Mouse (Mus musculus) hindbrain, embryonic 16.5 days (tissue): ENCODE data around the gene C2cd4b. TPM values are rescaled to one million over a fixed set of nuclear protein-coding genes. Genes with fewer than 3 reads are reported as not detected.

ENCODE experiments used
- ATAC-seq: fragments of 200-750 bp; cut with Nextera tagmentation; 2 replicates; pipeline ENCODE4 v1.8.0; 2017; ENCODE audit warnings: moderate TSS enrichment, moderate library complexity
- H3K27ac ChIP-seq: fragments of 300-500 bp; sonication (generic); 2 replicates; pipeline ENCODE4 v1.5.1; 2014; ENCODE audit warnings: low read depth, mild to moderate bottlenecking, control low read depth, low read length, moderate library complexity
- H3K27me3 ChIP-seq: fragments of 300-500 bp; sonication (generic); replicated peaks from 2 replicates; pipeline ENCODE4 v1.6.1; 2014; ENCODE audit warnings: low read length; ENCODE audit not compliant: control insufficient read depth, insufficient read depth
- H3K36me3 ChIP-seq: fragments of 300-500 bp; sonication (generic); 2 replicates; pipeline ENCODE4 v1.6.1; 2014; ENCODE audit warnings: mild to moderate bottlenecking, low read length, moderate library complexity, mixed read lengths; ENCODE audit not compliant: control insufficient read depth, insufficient read depth
- H3K4me1 ChIP-seq: fragments of 300-500 bp; sonication (generic); 2 replicates; pipeline ENCODE4 v1.6.1; 2014; ENCODE audit warnings: low read depth, low read length; ENCODE audit not compliant: control insufficient read depth, insufficient read depth
- H3K4me2 ChIP-seq: fragments of 300-500 bp; sonication (generic); 2 replicates; pipeline ENCODE4 v1.6.1; 2014; ENCODE audit warnings: mild to moderate bottlenecking, low read length, control low read depth, moderate library complexity
- H3K4me3 ChIP-seq: fragments of 300-500 bp; sonication (generic); 2 replicates; pipeline ENCODE4 v1.5.1; 2014; ENCODE audit warnings: mild to moderate bottlenecking, low read length, control low read depth, moderate library complexity
- H3K9ac ChIP-seq: fragments of 300-500 bp; sonication (generic); 2 replicates; pipeline ENCODE4 v1.6.1; 2014; ENCODE audit warnings: low read depth, mild to moderate bottlenecking, control low read depth, low read length, moderate library complexity
- H3K9me3 ChIP-seq: fragments of 300-500 bp; sonication (generic); 2 replicates; pipeline ENCODE4 v1.6.1; 2014; ENCODE audit warnings: mild to moderate bottlenecking, low read length, moderate library complexity; ENCODE audit not compliant: control insufficient read depth
- WGBS: fragments of 180-500 bp; shearing (Covaris S2); extraction: QIAGEN DNeasy Blood & Tissue Kit; methylation state at CpG from one replicate; pipeline ENCODE4 v1.1.7; 2014; 5-methylcytosine and 5-hydroxymethylcytosine counted together
- polyA plus RNA-seq: library from polyadenylated mRNA; unstranded; fragments of >200 nt; fragmentation: Nextera tagmentation; extraction: Ambion mirVana; gene quantifications from 2 replicates; pipeline ENCODE4 v1.2.1, GENCODE M21; 2015

Gene C2cd4b
- polyA plus RNA-seq, 1 experiment from 2014 or later: 0.34 TPM

DNA sequence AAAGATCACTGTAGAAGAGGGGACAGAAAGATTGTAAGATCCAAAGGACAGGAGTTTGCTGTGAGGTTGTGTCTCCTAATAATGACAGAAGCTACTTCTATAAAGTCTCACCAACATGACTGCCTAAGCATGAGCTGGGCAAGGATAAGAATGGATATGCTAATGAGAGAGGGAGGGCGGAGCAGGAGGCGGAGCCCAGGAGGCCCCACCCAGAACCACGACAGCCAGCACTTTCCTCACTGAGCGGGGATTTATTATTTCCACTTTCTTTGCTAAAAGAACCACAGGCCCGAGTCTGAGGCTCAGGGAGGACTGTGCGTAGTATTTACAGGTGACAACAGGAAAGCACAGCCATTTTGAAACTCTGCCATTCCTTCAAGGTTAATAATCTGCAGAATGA, 28.4 kb downstream of the C2cd4b start:
- 52% methylated on average over 6 of the region's 6 CpGs for WGBS
- Histone ChIP-seq H3K9ac (no peak overlapping the region), H3K27me3 (no peaks in the 10 kb centered on the region), H3K36me3 (no peaks in the 10 kb centered on the region), H3K4me3 (no peak overlapping the region), H3K9me3 (no peaks in the 10 kb centered on the region; the same call in 1 of the 2 replicates), H3K4me1 (no peaks in the 10 kb centered on the region), H3K4me2 (no peak overlapping the region), H3K27ac (no peak overlapping the region)
- ATAC-seq: no peak

DNA sequence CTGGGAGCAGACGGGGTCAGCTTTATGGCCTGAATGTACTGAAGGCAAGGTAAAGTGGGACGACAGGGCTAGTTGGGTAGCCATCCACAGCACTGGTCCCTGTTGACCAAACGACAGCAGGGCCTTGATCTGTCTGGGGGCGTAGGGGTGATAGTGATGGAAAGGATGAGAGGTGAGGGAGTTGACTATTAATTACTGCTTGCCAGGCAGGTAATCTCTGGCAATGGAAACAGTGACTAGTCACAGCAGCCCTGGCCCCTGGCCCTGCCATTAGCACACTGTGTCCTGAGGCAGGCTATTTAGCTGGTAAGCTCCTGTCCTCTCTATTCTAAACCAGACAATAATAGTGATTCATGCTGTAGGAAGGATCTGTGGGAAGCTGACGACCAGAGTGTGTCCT, 33.2 kb downstream of the C2cd4b start:
- Histone ChIP-seq H3K9ac (no peak overlapping the region), H3K27ac (no peak overlapping the region), H3K4me2 (no peak overlapping the region), H3K4me1 (peaks cover 12% of the 10 kb centered on the region), H3K4me3 (no peak overlapping the region), H3K9me3 (no peaks in the 10 kb centered on the region), H3K27me3 (no peaks in the 10 kb centered on the region), H3K36me3 (no peaks in the 10 kb centered on the region)
- WGBS: 69% methylated on average over 5 of the region's 5 CpGs
- ATAC-seq: no peak

DNA sequence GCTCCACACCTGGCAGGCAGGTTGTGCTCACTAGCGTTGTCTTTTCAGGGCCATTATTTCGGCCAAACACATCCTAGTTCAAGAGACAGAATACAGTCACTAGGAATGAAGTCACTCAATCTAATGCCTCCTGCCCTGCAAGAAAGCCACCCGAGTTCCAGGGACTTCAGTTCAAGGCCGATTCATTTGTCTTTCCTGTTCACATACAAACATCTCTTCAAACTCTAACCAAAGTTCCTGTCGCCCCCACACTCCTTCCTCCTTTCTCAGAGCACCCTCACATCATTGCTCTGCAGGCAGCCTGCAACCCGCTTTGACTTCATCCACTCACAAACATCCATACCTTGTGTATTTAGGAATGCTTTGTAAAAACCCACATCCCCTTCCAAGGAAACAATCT, 34.3 kb downstream of the C2cd4b start:
- Histone ChIP-seq H3K27ac (no peak overlapping the region), H3K4me2 (no peak overlapping the region), H3K9ac (no peak overlapping the region), H3K4me1 (peaks cover 12% of the 10 kb centered on the region), H3K36me3 (no peaks in the 10 kb centered on the region), H3K4me3 (no peak overlapping the region), H3K27me3 (no peaks in the 10 kb centered on the region), H3K9me3 (no peaks in the 10 kb centered on the region)
- no peak for ATAC-seq
- 83% methylated on average over 6 of the region's 6 CpGs for WGBS

DNA sequence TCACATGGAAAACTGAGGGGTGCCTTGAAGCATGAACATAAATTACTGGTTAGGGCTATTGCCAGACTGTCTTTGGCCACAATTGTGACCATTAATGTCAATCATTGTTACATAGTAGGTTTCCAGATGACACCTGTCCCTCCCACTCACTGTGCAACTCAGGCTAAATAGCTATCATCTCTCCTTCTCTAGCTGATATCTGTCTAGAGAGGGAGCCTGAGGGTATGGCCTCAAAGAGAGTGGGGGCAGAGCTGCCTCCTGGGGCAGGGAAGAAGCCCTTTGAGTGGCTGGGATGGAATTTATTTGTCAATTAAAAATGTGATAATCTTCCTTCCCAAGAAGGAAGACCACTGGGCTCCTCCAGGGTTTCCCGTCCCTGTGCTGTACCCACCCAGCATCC, 35.0 kb downstream of the C2cd4b start:
- H3K9ac ChIP-seq: no peak overlapping the region
- H3K4me3 ChIP-seq: no peak overlapping the region
- WGBS: 43% methylated on average over 1 of the region's 1 CpGs
- ATAC-seq: no peak
- H3K27me3 ChIP-seq: no peaks in the 10 kb centered on the region
- H3K27ac ChIP-seq: no peak overlapping the region
- H3K4me2 ChIP-seq: no peak overlapping the region
- peaks cover 12% of the 10 kb centered on the region for H3K4me1 ChIP-seq
- no peaks in the 10 kb centered on the region for H3K36me3 ChIP-seq
- H3K9me3 ChIP-seq: no peaks in the 10 kb centered on the region

DNA sequence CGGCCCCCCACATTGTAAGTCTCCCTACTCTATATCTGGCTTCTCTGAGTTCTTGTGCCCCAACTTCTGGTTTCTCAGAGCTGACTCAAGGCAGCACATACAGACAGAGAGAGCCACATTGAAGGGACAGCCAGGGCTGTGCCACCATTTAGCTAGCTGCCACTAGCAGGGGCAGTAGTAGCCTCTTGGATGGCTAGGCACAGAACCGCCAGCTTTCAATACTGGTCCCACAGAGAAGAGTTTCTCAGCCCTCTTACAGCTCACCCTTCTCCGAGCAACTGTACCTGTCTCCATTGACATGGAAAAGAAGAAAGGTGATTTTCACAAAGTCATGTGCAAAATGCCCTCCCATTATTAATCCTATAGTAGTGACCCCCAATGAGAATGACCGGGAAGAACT, 35.4 kb downstream of the C2cd4b start:
- Histone ChIP-seq H3K9me3 (no peaks in the 10 kb centered on the region), H3K4me2 (no peak overlapping the region), H3K9ac (no peak overlapping the region), H3K4me3 (no peak overlapping the region), H3K27me3 (no peaks in the 10 kb centered on the region), H3K27ac (no peak overlapping the region), H3K4me1 (peaks cover 12% of the 10 kb centered on the region), H3K36me3 (no peaks in the 10 kb centered on the region)
- WGBS: 79% methylated on average over 4 of the region's 4 CpGs
- ATAC-seq: no peak

- 18% methylated on average over 14 of the region's 14 CpGs for WGBS
- no peak overlapping the region for H3K4me3 ChIP-seq
- ATAC-seq: peak; percentile 79
- peak overlapping the region; percentile 52 for H3K4me2 ChIP-seq
- H3K27me3 ChIP-seq: no peaks in the 10 kb centered on the region
- H3K9ac ChIP-seq: no peak overlapping the region
- H3K27ac ChIP-seq: peak overlapping the region; percentile 63
- H3K36me3 ChIP-seq: no peaks in the 10 kb centered on the region
- H3K4me1 ChIP-seq: peaks cover 12% of the 10 kb centered on the region
- H3K9me3 ChIP-seq: no peaks in the 10 kb centered on the region
These were observed 36.0 kb downstream of the C2cd4b start for GRCm38 (mm10) chr9:67795205-67795675.

DNA sequence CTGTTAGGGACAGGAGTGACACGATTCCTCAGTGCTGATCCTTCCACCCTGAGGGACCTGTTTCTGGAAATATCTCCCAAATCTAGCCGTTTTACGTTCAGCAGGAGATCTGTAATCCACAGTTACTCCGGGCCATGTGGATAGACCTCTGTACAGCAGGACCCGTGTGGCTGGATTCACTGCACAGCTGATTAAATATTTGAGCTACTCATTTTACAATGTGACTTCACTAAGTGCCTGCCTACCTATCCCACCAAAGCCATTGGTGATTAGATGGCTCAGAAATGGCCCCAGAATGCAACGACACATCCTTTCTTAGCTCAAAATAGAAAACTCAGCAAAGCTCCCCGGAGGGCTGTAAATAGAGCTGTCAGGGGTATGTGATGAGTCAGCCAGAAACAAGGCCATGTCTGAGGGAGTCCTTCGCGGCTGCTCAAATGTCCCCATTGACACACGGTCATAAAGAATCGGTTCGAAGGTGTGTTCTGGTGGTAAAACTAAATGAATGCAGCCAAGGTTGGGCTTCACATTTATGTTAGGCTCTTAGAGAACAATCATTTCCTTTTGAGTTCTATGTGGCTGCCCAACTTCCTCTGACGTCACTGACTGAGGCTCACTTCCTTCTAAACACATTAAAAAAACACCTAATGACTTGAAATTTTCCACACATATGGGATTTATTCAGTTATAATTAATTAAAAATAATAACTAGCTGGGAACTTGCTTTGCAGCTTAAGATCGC, 40.0 kb downstream of the C2cd4b start:
- 53% methylated on average over 14 of the region's 14 CpGs for WGBS
- H3K27me3 ChIP-seq: no peaks in the 10 kb centered on the region
- no peak overlapping the region for H3K4me2 ChIP-seq
- H3K9me3 ChIP-seq: no peaks in the 10 kb centered on the region
- H3K9ac ChIP-seq: no peak overlapping the region
- no peak for ATAC-seq
- no peaks in the 10 kb centered on the region for H3K36me3 ChIP-seq
- peaks cover 12% of the 10 kb centered on the region for H3K4me1 ChIP-seq
- H3K27ac ChIP-seq: no peak overlapping the region
- no peak overlapping the region for H3K4me3 ChIP-seq

- no peaks in the 10 kb centered on the region for H3K4me1 ChIP-seq
- no peak overlapping the region for H3K4me3 ChIP-seq
- H3K36me3 ChIP-seq: no peaks in the 10 kb centered on the region
- no peaks in the 10 kb centered on the region for H3K9me3 ChIP-seq
- H3K4me2 ChIP-seq: no peak overlapping the region
- WGBS: 32% methylated on average over 6 of the region's 6 CpGs
- ATAC-seq: no peak
- H3K9ac ChIP-seq: no peak overlapping the region
- no peak overlapping the region for H3K27ac ChIP-seq
- H3K27me3 ChIP-seq: no peaks in the 10 kb centered on the region
These were observed 43.0 kb downstream of the C2cd4b start for GRCm38 (mm10) chr9:67802241-67802640.

DNA sequence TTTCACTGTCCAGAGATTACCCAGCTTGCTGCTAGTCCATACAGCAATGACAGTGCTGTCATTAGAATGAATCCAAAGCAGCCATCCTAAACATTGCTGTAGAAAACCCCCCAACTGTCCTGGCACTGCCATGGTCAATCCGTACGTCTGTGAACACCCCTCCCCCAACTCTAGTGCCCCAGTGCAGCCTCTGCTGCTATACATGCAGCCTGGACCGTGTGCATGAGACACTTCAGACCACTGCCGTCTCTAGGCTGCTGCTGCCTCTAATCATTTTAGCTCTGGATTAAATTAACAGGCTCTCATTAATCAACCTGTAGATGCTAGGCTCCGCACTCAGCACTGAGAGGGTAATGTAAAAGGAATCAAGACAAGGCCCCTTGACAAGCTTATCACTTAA, 47.8 kb downstream of the C2cd4b start:
- ATAC-seq: no peak
- WGBS: 61% methylated on average over 5 of the region's 5 CpGs
- H3K9me3 ChIP-seq: no peaks in the 10 kb centered on the region

More for the DNA sequence above, 47.8 kb downstream of the C2cd4b start:
- no peak overlapping the region for H3K9ac ChIP-seq
- no peaks in the 10 kb centered on the region for H3K4me1 ChIP-seq
- H3K27me3 ChIP-seq: no peaks in the 10 kb centered on the region
- H3K4me3 ChIP-seq: no peak overlapping the region
- H3K4me2 ChIP-seq: no peak overlapping the region
- no peak overlapping the region for H3K27ac ChIP-seq
- no peaks in the 10 kb centered on the region for H3K36me3 ChIP-seq
